Mouse (Mus musculus) lung, postnatal 10 days (tissue): ENCODE measurements at regions not wholly inside any gene's neighbourhood (a gene's known extent, or its start where the extent isn't known, plus 50 kb on each side); places are given as distances from the start of the nearest gene placed in this dataset.
A peak's percentile ranks its signal among the peaks of the same experiment; 100 is the strongest.

Source experiments
- DNase-seq: peaks from one replicate; pipeline ENCODE4 v3.0.0; 2021

DNA sequence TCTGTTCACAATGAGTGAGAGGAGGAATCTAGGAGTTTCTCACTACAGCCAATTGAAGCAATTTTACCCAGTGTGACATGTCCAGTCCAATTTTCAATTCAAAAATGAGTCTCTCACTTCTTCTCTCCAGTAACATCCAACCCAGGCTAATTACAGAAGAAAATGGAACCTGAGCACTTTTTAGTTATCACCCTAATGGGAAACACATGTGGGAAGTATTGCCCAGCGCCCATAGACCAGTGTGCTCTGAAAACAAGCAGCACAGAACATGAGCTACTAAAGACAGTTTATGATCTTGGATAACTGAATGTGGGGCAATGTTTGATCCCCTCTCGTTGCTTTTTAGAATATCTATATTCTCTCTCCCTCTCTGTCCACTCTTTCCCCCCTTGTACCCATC, 70.5 kb upstream of the Efemp1 start:
- no peak for DNase-seq

DNA sequence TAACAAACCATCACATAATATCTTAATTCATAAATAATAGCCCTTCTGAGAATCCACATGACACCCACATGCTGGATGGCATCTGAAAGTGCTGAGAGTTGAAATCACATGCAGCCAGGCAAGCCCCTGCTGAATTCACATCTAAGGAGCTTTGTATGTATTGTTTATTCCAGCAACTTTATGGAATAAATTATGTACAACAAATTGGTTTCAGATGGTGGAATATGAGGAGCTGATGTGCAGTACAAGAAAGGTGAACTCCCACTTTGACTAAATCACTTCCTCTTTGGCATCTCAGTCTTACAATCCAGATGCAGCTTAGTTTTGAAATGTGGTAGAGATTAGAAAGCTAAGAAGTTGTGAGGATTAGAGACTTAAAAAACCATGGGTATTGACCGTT, 82.2 kb upstream of the Efemp1 start:
- DNase-seq: no peak

DNA sequence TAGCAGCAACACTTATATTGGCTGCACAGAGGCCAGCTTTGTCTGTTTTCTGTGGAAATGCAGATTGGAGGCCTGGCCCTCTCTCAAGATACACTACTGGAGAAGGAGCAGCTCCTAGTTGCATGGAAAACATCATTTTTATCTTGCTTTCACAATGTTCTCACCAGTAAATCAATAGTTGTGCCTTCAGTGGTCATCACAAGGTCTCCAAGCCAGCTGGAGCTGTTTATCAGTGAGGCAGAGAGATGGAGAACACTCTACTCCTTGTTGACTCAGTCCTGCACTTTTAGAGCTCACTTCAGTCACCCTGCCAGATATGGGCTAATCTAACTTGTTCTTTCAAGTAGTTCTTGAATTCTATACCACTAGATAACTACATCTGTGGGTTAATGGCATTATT, 92.3 kb upstream of the Efemp1 start:
- no peak for DNase-seq

- DNase-seq: no peak
These were observed 117.9 kb upstream of the Efemp1 start for GRCm38 (mm10) chr11:28734941-28735597.

DNA sequence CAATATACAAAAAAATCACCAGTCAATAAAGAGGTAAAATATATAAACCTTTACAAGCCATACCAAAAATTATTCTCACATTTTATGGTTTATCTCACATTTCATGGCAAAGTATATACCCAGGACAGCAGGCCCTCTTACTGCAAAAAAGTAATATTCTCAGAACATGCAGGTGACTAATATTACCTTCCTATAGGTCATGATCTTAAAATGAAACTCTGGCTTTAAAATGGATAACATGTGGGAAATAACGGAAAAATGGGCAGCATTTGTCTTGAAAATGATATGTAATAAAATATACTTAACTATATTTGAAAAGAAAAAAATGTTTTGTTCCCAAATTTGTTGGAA, 118.4 kb upstream of the Efemp1 start:
- no peak for DNase-seq

DNA sequence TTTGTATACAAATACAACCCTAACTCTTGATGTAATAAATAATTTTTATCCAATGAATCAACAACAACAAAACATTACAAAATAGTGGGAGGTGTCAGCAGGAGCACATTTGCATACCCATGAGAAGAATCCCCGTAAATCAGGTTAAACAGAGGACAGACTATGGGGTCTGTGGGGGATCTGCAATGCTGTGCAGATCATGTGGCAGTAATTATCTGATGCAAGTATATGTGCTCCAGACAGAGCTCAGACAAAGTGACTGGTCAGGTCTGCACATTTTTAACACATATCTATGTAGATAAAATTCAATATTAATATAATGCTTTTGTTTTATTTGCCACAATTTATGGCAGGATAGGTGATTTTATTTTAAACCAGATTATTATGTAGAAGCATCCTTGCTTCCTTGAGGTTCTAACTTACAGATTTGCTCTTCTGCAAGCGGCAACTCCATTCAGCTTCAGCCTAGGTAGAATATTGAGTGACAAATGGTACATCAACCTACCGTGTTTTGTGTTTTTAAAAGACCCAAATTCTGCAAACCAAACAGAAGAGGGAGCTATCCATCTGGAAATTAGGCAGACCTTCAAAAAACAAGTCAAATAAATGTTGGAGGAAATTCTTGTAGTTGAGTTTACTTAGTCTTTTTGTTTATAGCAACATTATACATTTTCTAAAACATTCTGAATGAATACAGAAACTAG, 119.0 kb upstream of the Efemp1 start:
- no peak for DNase-seq

DNA sequence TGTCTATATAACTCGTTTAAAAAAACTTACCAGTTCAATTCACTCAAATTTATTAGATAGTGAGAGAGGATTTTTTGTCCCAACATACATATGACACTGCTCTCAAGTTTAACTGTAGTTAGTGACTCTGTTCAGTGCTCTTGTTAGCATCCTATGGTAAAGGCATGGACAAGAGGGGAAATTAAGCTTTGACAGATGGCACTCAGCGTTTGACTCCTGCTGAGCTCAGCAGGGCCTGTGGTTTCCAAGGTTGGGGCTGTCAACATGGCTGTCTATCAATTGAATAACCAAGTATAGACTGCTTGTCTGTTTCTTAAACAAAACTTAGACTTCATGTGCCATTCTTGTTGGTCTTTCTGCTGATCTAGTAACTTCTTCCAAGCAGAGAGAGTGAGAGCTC, 122.9 kb upstream of the Efemp1 start:
- no peak for DNase-seq

DNA sequence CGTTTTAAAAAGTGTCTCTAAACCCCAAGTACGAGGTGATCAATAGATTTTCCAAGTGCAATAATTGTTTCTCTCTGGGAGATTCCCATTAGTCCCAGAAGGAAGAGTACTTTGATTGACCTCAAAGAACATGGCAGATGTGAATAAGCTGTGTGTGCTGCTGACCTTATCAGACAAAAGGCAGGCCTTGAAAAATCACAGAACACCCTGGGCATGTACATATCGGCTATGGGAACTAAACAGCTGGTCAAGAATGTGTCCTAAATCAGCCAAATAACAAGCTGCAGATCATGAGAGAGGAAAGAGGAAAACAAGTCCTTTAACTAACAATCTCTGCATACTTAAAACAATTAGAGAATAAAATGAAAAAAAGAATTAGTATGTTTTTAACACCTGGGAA, 125.4 kb upstream of the Ccdc85a start:
- DNase-seq: no peak

- no peak for DNase-seq
These were observed 124.3 kb upstream of the Ccdc85a start for GRCm38 (mm10) chr11:28708431-28708830.

- DNase-seq: no peak
These were observed 118.3 kb upstream of the Ccdc85a start for GRCm38 (mm10) chr11:28702384-28702783.

- DNase-seq: no peak
These were observed 117.3 kb upstream of the Ccdc85a start for GRCm38 (mm10) chr11:28701379-28701778.

DNA sequence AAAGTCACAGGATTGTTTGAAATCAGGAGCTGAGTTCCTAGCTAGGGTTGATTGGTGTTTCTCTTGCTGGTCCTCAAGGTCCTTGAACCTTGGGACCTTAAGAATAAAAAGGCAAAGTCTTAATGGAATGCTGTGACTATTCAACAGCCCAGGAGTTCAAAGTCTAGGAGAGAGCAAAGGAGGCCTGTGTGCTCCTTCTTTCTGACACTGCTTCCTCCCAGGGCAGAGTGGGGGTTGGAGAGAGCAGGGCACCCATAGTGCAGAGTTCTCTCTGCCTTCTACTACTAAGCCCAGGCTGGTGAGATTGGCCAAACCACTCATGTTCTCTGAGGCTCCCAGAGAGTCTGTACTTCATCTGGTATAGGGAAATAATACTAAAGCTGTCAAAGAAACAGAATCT, 115.6 kb upstream of the Ccdc85a start:
- no peak for DNase-seq

- no peak for DNase-seq
These were observed 113.7 kb upstream of the Ccdc85a start for GRCm38 (mm10) chr11:28697644-28698480.

DNA sequence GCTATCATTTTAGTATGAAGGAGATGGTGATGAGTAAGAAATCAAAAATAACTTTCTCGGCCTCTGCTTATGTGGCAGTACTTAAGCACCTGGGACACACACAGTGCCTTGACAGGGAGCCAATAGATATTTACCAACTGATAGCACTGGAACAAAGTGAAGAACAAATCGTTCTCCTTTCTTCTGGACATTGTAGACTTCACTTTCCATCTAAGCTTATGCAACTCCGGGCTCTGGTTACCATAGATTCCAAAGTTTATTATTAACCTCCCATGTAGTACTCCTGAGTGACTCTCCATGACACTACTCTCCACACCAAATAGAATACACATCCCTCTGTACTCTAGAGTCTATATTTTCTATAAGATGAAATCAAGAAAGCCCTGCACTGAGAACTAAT, 110.9 kb upstream of the Ccdc85a start:
- no peak for DNase-seq

- DNase-seq: no peak
These were observed 109.2 kb upstream of the Ccdc85a start for GRCm38 (mm10) chr11:28693303-28693702.

- DNase-seq: peak; percentile 9
These were observed 108.4 kb upstream of the Ccdc85a start for GRCm38 (mm10) chr11:28692263-28693194.

DNA sequence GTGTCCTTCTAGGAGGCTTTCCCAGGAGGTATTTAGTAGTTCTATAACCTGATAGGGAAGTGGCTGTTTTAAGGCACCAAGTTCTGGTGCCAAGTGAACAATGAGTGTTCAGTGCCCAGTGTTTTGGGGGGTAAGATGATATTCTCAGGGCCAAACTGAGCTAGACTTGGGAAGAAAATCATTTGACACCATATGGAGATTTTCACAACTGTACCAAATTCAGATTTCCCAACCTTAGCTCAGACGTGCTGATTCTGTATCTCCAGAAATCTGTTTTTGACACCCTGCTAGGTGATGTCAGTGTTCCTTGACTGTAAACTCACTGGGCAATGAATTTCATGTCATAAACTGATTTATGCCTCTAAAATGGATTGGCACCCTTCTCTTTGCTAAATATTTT, 104.3 kb upstream of the Ccdc85a start:
- no peak for DNase-seq

GRCm38 (mm10) chr11:28685407-28685806, 101.3 kb upstream of the Ccdc85a start:
- no peak for DNase-seq

GRCm38 (mm10) chr11:28681311-28681710, 97.2 kb upstream of the Ccdc85a start:
- no peak for DNase-seq

DNA sequence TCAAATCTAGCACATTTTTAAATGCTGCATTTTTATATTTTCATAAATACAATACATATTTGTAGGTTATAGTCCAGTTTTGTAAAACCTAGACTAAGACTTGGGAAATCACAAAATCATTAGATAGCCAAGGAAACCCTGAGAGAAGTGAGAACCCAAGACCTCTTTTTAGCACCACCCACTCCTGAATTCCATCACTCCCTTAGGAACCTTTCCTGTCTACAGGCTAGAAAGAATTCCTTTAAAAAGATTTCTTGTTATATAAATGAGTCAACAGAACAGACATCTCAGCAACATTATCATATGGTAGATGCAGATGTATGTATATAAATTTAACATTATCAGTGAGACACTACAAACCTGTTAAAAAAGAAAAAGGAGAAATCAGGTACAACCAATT, 86.6 kb upstream of the Ccdc85a start:
- no peak for DNase-seq

GRCm38 (mm10) chr11:28669359-28669758, 85.2 kb upstream of the Ccdc85a start:
- no peak for DNase-seq

- no peak for DNase-seq
These were observed 76.3 kb upstream of the Ccdc85a start for GRCm38 (mm10) chr11:28660377-28660776.
